Mouse (Mus musculus): ENCODE results near the gene Spata1.

- TF ChIP-seq CTCF (IDR thresholded peaks at IDR 0.05; ENCODE audit: low read depth) (no peak), EP300 (IDR thresholded peaks at IDR 0.05; ENCODE audit: low read depth) (no peak)
Measured at GRCm38 (mm10) chr3:146448969-146449368, 50.6 kb downstream of the Spata1 start.
